In the genomic region with DNA sequence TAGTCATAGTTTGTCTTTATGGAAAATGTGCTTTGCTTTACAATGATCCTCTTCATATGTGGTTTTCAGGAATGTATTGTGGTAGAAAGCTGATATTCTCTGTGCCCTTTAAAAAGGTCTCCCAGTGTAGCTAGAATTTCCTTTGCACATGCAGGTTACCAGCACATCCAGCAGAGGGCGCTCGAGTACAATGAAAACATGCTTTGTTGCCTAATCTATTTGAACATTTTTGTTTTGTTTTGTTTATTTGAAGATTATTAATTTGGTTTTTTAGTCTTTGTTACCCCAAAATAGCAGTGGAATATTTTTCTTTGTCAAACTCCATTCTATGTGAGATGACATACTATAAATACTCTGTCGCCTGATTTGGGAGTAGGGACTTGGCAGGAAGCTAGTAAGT, we compare ENCODE assay signal across 9 mouse cellular contexts. TPM values are rescaled to one million over a fixed set of nuclear protein-coding genes. Genes with fewer than 3 reads are reported as not detected.
DNase-seq lines count a peak whose midpoint lies in the region; ATAC-seq and TF ChIP-seq lines count a peak whose summit lies in the region.
"Had no signal": no experiment of that assay in that cellular context is flagged by ENCODE, and none has a peak within 500 bp of the region (broad histone marks: within the 10 kb centered on the region; RNA-seq: fewer than 3 reads in every experiment).

No protein-coding gene starts in this region.

- no peak overlapping the region for H3K9ac ChIP-seq in kidney, embryonic 16.5 days (replicated peaks; ENCODE audit: low read length)
- H3K9ac ChIP-seq: heart, embryonic 13.5 days had no signal

- peak; percentile 63 for DNase-seq in kidney, adult 2 months
- DNase-seq in Patski (ENCODE audit: low read depth, low spot score), result peak; percentile 22
- peak; percentile 87 to 89 for DNase-seq in cerebellum, postnatal 14 days
- DNase-seq in heart, postnatal 25 days (ENCODE audit: low spot score), result peak; percentile 11
- DNase-seq in left cerebral cortex, postnatal 25 days (ENCODE audit: low spot score in 2 of 2), result peak; percentile 62 to 67
- peak; percentile 69 for DNase-seq in ovary, postnatal 36 days (ENCODE audit: low spot score)
- peak; percentile 71 for DNase-seq in urinary bladder, postnatal 14 days (ENCODE audit: low spot score)

- POLR2A ChIA-PET in Patski (lab: Charles Lee), result no interaction called here

- H3K27ac ChIP-seq in kidney, adult 2 months (ENCODE audit: insufficient read depth, low read depth, low read length), result no peak overlapping the region
- H3K27ac ChIP-seq in kidney, embryonic 16.5 days (ENCODE audit: low read length), result no peak overlapping the region
- H3K27ac ChIP-seq: heart, embryonic 13.5 days had no signal

- peak; percentile 83 for TF ChIP-seq CTCF in kidney, adult 2 months (conservative IDR thresholded peaks at IDR 0.05; ENCODE audit: insufficient read depth, insufficient read length, low read depth, low read length)
- peak; percentile 94 for TF ChIP-seq CTCF in Patski (IDR thresholded peaks at IDR 0.05)

- no peak overlapping the region for H3K4me2 ChIP-seq in kidney, embryonic 16.5 days (replicated peaks; ENCODE audit: low read depth, low read length)
- H3K4me2 ChIP-seq: heart, embryonic 13.5 days had no signal

- H3K27me3 ChIP-seq in kidney, adult 2 months (replicated peaks; ENCODE audit: control insufficient read depth, insufficient read depth, low read length), result no peaks in the 10 kb centered on the region
- H3K27me3 ChIP-seq in kidney, embryonic 16.5 days (ENCODE audit: insufficient read depth, low read length), result no peaks in the 10 kb centered on the region
- H3K27me3 ChIP-seq in Patski, result no peaks in the 10 kb centered on the region
- H3K27me3 ChIP-seq: heart, embryonic 13.5 days had no signal

- in situ Hi-C loops in Patski (cut with MboI; ENCODE audit: low pct_unique_long_range_greater_than_20kb), result loop anchor here (5.0 to 25.0 kb wide), 5 partner anchors 305 to 987 kb away; a partner anchor contains a TSS

- no peak overlapping the region for H3K4me3 ChIP-seq in kidney, adult 2 months (ENCODE audit: insufficient read depth, low read depth, low read length)
- no peak overlapping the region for H3K4me3 ChIP-seq in kidney, embryonic 16.5 days (ENCODE audit: low read length)
- H3K4me3 ChIP-seq: heart, embryonic 13.5 days had no signal

- peaks cover 5% of the 10 kb centered on the region; the same call in 1 of the 2 replicates for H3K9me3 ChIP-seq in kidney, embryonic 16.5 days (ENCODE audit: low read length)

- TF ChIP-seq POLR2A in kidney, adult 2 months (IDR thresholded peaks at IDR 0.05; ENCODE audit: low read depth, low read length), result no peak

- ATAC-seq in kidney, embryonic 16.5 days (ENCODE audit: low FRiP score, low TSS enrichment), result no peak
- no peak for ATAC-seq in Patski

- intact Hi-C loops in heart, postnatal 25 days (cut with DNase I), result loop anchor here (2.0 to 5.0 kb wide), 4 partner anchors 477 to 743 kb away; no protein-coding TSS in a partner anchor
- intact Hi-C loops in left cerebral cortex, postnatal 25 days (cut with DNase I), result loop anchor here (1.0 to 5.0 kb wide), 3 partner anchors 473 to 743 kb away; no protein-coding TSS in a partner anchor

- no peaks in the 10 kb centered on the region for H3K4me1 ChIP-seq in kidney, adult 2 months (ENCODE audit: control insufficient read depth, insufficient read depth, low read length)
- 0 out of 2 replicates have a peak, but pooled peaks cover 4% of the 10 kb centered on the region for H3K4me1 ChIP-seq in kidney, embryonic 16.5 days (ENCODE audit: insufficient read depth, low read length)
- H3K4me1 ChIP-seq: heart, embryonic 13.5 days had no signal

- no peaks in the 10 kb centered on the region for H3K36me3 ChIP-seq in kidney, adult 2 months (ENCODE audit: control insufficient read depth, insufficient read depth, low read length)
- peaks cover 6% of the 10 kb centered on the region for H3K36me3 ChIP-seq in kidney, embryonic 16.5 days (ENCODE audit: insufficient read depth, low read length)

- 24% methylated on average over 3 of the region's 3 CpGs for WGBS in kidney, adult 2 months
- 28% methylated on average over 3 of the region's 3 CpGs for WGBS in kidney, embryonic 16.5 days

- CTCF ChIA-PET in Patski (lab: Charles Lee), result interaction anchor here (0.6 to 2.6 kb wide), 23 partner anchors 10 to 744 kb away, joined by 3 to 19 read pairs (median 3); no protein-coding TSS in a partner anchor

RNA-seq across cellular contexts. Expression of a gene that starts 24.8 kb away (rescaled TPM):
- polyA plus RNA-seq in kidney, adult 2 months (2012; rRNA removed), result 0.23 and 0.34 TPM in 2 replicates
- polyA plus RNA-seq in kidney, embryonic 16.5 days (2015; fragmentation: Nextera tagmentation; extraction: Ambion mirVana), result 10.0 and 10.4 TPM in 2 replicates
- polyA plus RNA-seq in Patski (2021), result 9.7 TPM
- total RNA-seq in heart, postnatal 25 days (2021), result 10 to 100 TPM; 11.5 to 11.8 TPM
- total RNA-seq in left cerebral cortex, postnatal 25 days (2021), result 1 to 10 TPM; 5.8 to 9.0 TPM

Comparison
In these comparisons a context has a peak if more than half of its experiments do, and no peak if none do; other contexts are left out.
1. DNase-seq: peak in every context shown above with its lines; median percentile 88 in cerebellum, postnatal 14 days; 71 in urinary bladder, postnatal 14 days; 69 in ovary, postnatal 36 days; 64 in left cerebral cortex, postnatal 25 days; 63 in kidney, adult 2 months; 22 in Patski; 11 in heart, postnatal 25 days.